10 mouse cellular contexts compared by ENCODE assay signal in genomic region chr15:96693688-96694087, GRCm38 (mm10). TPM values are rescaled to one million over a fixed set of nuclear protein-coding genes. Genes with fewer than 3 reads are reported as not detected.
DNase-seq lines count a peak whose midpoint lies in the region; ATAC-seq lines count a peak whose summit lies in the region.
"Had no signal": no experiment of that assay in that cellular context is flagged by ENCODE, and none has a peak within 500 bp of the region (broad histone marks: within the 10 kb centered on the region; RNA-seq: fewer than 3 reads in every experiment).

No protein-coding gene starts in this region.

- peak overlapping the region; percentile 86 for H3K27ac ChIP-seq in heart, embryonic 12.5 days (ENCODE audit: poor library complexity, severe bottlenecking)
- H3K27ac ChIP-seq in heart, embryonic 14.5 days (replicated peaks in 1 of 2; ENCODE audit: control insufficient read depth in 1 of 2, insufficient read depth in 1 of 2, low read depth in 2 of 2, low read length in 2 of 2) = peak overlapping the region; percentile 71 to 100
- no peak overlapping the region for H3K27ac ChIP-seq in forebrain, embryonic 13.5 days
- H3K27ac ChIP-seq: neural tube, embryonic 12.5 days had no signal

- H3K4me3 ChIP-seq in heart, embryonic 12.5 days = no peak overlapping the region
- peak overlapping the region in 1 of 2 experiments; percentile 18; a peak in 2 of 4 replicates for H3K4me3 ChIP-seq in heart, embryonic 14.5 days (ENCODE audit: control insufficient read depth in 1 of 2, insufficient read depth in 1 of 2, low read depth in 1 of 2, low read length in 2 of 2)
- H3K4me3 ChIP-seq in forebrain, embryonic 13.5 days = no peak overlapping the region
- H3K4me3 ChIP-seq: neural tube, embryonic 12.5 days had no signal

- intact Hi-C loops in left cerebral cortex, postnatal 4 days (cut with DNase I) = loop anchor here (10.0 kb wide), 1 partner anchor 441 kb away; no protein-coding TSS in a partner anchor

- no peak for DNase-seq in heart, adult 8-10 months (ENCODE audit: low spot score)
- peak; percentile 52 for DNase-seq in MN1 (ENCODE audit: low spot score)
- peak; percentile 30 for DNase-seq in left cerebral cortex, postnatal 4 days
- DNase-seq in retina, embryonic 14.5 days (ENCODE audit: low spot score) = no peak
- no peak for DNase-seq in thymus, postnatal 25 days
- DNase-seq: thymus, adult 2 months had no signal

- H3K4me2 ChIP-seq in heart, embryonic 12.5 days = peak overlapping the region; percentile 38
- peak overlapping the region; percentile 77 for H3K4me2 ChIP-seq in heart, embryonic 14.5 days (ENCODE audit: low read length)
- no peak overlapping the region for H3K4me2 ChIP-seq in forebrain, embryonic 13.5 days
- H3K4me2 ChIP-seq: neural tube, embryonic 12.5 days had no signal

- no peaks in the 10 kb centered on the region for H3K9me3 ChIP-seq in heart, embryonic 12.5 days (replicated peaks)
- no peaks in the 10 kb centered on the region for H3K9me3 ChIP-seq in heart, embryonic 14.5 days (ENCODE audit: control insufficient read depth, low read length)
- no peaks in the 10 kb centered on the region for H3K9me3 ChIP-seq in forebrain, embryonic 13.5 days (replicated peaks)
- H3K9me3 ChIP-seq: neural tube, embryonic 12.5 days had no signal

- peaks cover 47% of the 10 kb centered on the region for H3K4me1 ChIP-seq in heart, embryonic 12.5 days (replicated peaks)
- H3K4me1 ChIP-seq in heart, embryonic 14.5 days (ENCODE audit: control insufficient read depth in 2 of 2, insufficient read depth in 2 of 2, low read length in 2 of 2) = peaks cover 20 to 39% of the 10 kb centered on the region in 2 experiments
- peaks cover 39% of the 10 kb centered on the region for H3K4me1 ChIP-seq in forebrain, embryonic 13.5 days

- WGBS in heart, embryonic 12.5 days = 37% methylated on average over 14 of the region's 14 CpGs
- WGBS in heart, embryonic 14.5 days = 28% methylated on average over 14 of the region's 14 CpGs
- 77% methylated on average over 14 of the region's 14 CpGs for WGBS in forebrain, embryonic 13.5 days

- peaks cover 90% of the 10 kb centered on the region for H3K36me3 ChIP-seq in heart, embryonic 12.5 days
- peaks cover 99% of the 10 kb centered on the region for H3K36me3 ChIP-seq in heart, embryonic 14.5 days (ENCODE audit: control insufficient read depth, insufficient read depth, low read length)
- peaks cover 97% of the 10 kb centered on the region for H3K36me3 ChIP-seq in forebrain, embryonic 13.5 days (ENCODE audit: poor library complexity, severe bottlenecking)

- H3K27me3 ChIP-seq in heart, embryonic 12.5 days (replicated peaks) = no peaks in the 10 kb centered on the region
- no peaks in the 10 kb centered on the region for H3K27me3 ChIP-seq in heart, embryonic 14.5 days (ENCODE audit: control insufficient read depth, insufficient read depth, low read length)
- no peaks in the 10 kb centered on the region for H3K27me3 ChIP-seq in forebrain, embryonic 13.5 days
- H3K27me3 ChIP-seq: neural tube, embryonic 12.5 days had no signal

- ATAC-seq in heart, embryonic 12.5 days (ENCODE audit: insufficient number of reproducible peaks, low FRiP score) = no peak
- no peak for ATAC-seq in heart, embryonic 14.5 days (ENCODE audit: insufficient number of reproducible peaks, insufficient read depth, low FRiP score, low read depth)
- ATAC-seq in forebrain, embryonic 13.5 days = no peak

- H3K9ac ChIP-seq in heart, embryonic 12.5 days = peak overlapping the region; percentile 59
- H3K9ac ChIP-seq in heart, embryonic 14.5 days (ENCODE audit: low read length) = peak overlapping the region; percentile 100
- H3K9ac ChIP-seq in forebrain, embryonic 13.5 days = no peak overlapping the region
- H3K9ac ChIP-seq: neural tube, embryonic 12.5 days had no signal

RNA-seq across cellular contexts. Expression of gene Slc38a2, which starts 5.8 kb away (rescaled TPM):
- polyA plus RNA-seq in heart, embryonic 12.5 days (2016; fragmentation: Nextera tagmentation; extraction: Ambion mirVana) = 154 and 161 TPM in 2 replicates
- total RNA-seq in heart, adult 8-10 months (2022) = 100 to 1,000 TPM in 2 of 4 experiments, 10 to 100 TPM in 2; 90.5 to 215 (median 150) TPM
- polyA plus RNA-seq in heart, embryonic 14.5 days (2014; fragmentation: Nextera tagmentation; extraction: Ambion mirVana) = 191 TPM in 2 replicates
- 100 to 1,000 TPM; 114 to 124 TPM for total RNA-seq in left cerebral cortex, postnatal 4 days (2021)
- 148 and 156 TPM in 2 replicates for polyA plus RNA-seq in forebrain, embryonic 13.5 days (2015; fragmentation: Nextera tagmentation; extraction: Ambion mirVana)

RNA-seq across cellular contexts. Expression of gene Slc38a1, which starts 51.0 kb away (rescaled TPM):
- 93.0 and 99.8 TPM in 2 replicates for polyA plus RNA-seq in heart, embryonic 12.5 days (2016; fragmentation: Nextera tagmentation; extraction: Ambion mirVana)
- 1 to 10 TPM; 3.5 to 7.9 (median 6.1) TPM for total RNA-seq in heart, adult 8-10 months (2022)
- 72.8 and 80.8 TPM in 2 replicates for polyA plus RNA-seq in heart, embryonic 14.5 days (2014; fragmentation: Nextera tagmentation; extraction: Ambion mirVana)
- 100 to 1,000 TPM; 116 to 118 TPM for total RNA-seq in left cerebral cortex, postnatal 4 days (2021)
- 138 and 142 TPM in 2 replicates for polyA plus RNA-seq in forebrain, embryonic 13.5 days (2015; fragmentation: Nextera tagmentation; extraction: Ambion mirVana)

Comparison
In these comparisons a context has a peak if more than half of its experiments do, and no peak if none do; other contexts are left out.
1. DNase-seq: peak in MN1 (single experiment) and left cerebral cortex, postnatal 4 days (single experiment); none in heart, adult 8-10 months (single experiment), retina, embryonic 14.5 days (single experiment) and thymus, postnatal 25 days (single experiment).